Comparison of ENCODE assay signal across 8 mouse cellular contexts in genomic region chr11:70686901-70687566, GRCm38 (mm10). TPM values are rescaled to one million over a fixed set of nuclear protein-coding genes. Genes with fewer than 3 reads are reported as not detected.
DNase-seq lines count a peak whose midpoint lies in the region; ATAC-seq and TF ChIP-seq lines count a peak whose summit lies in the region.

No protein-coding gene starts in this region.

- H3K4me2 ChIP-seq in heart, embryonic 14.5 days (ENCODE audit: low read length), result peak overlapping the region; percentile 97
- H3K4me2 ChIP-seq in lung, embryonic 15.5 days, result peak overlapping the region; percentile 91

- peak overlapping the region; percentile 85 for H3ac ChIP-seq in C2C12 (ENCODE audit: control insufficient read depth, insufficient read length, low read depth)

- peak; percentile 45 for ATAC-seq in common myeloid progenitor, adult 5-6 weeks (replicated peaks; ENCODE audit: low read depth, poor library complexity, severe bottlenecking)
- peak; percentile 13; the same call in 1 of the 2 replicates for ATAC-seq in heart, embryonic 14.5 days (ENCODE audit: insufficient number of reproducible peaks, insufficient read depth, low FRiP score, low read depth)
- ATAC-seq in lung, embryonic 15.5 days (ENCODE audit: borderline replicate concordance, extremely low read depth, low FRiP score, low TSS enrichment), result peak; percentile 58

- H3K4me3 ChIP-seq in C2C12 (ENCODE audit: insufficient read depth, poor library complexity, severe bottlenecking), result peak overlapping the region; percentile 72
- H3K4me3 ChIP-seq in heart, embryonic 14.5 days (ENCODE audit: control insufficient read depth in 1 of 2, insufficient read depth in 1 of 2, low read depth in 1 of 2, low read length in 2 of 2), result peak overlapping the region; percentile 80 to 92
- peak overlapping the region; percentile 80 for H3K4me3 ChIP-seq in lung, embryonic 15.5 days

- H3K9ac ChIP-seq in heart, embryonic 14.5 days (ENCODE audit: low read length), result peak overlapping the region; percentile 89
- peak overlapping the region; percentile 80 for H3K9ac ChIP-seq in lung, embryonic 15.5 days

- 2% methylated on average over 13 of the region's 16 CpGs for WGBS in heart, embryonic 14.5 days
- WGBS in lung, embryonic 15.5 days, result 2% methylated on average over 16 of the region's 16 CpGs

- H3K4me1 ChIP-seq in heart, embryonic 14.5 days (ENCODE audit: control insufficient read depth in 2 of 2, insufficient read depth in 2 of 2, low read length in 2 of 2), result peaks cover 15 to 19% of the 10 kb centered on the region in 2 experiments
- H3K4me1 ChIP-seq in lung, embryonic 15.5 days, result peaks cover 30% of the 10 kb centered on the region

- peak; percentile 60 for DNase-seq in ES-CJ7 (ENCODE audit: low read depth, low spot score)
- peak; percentile 64 to 80 for DNase-seq in layer of hippocampus, adult 18-20 months (ENCODE audit: low spot score in 2 of 2)
- DNase-seq in right cerebral cortex, postnatal 14 days, result peak; percentile 50
- no peak for DNase-seq in urinary bladder, postnatal 25 days (ENCODE audit: low spot score)

- no peaks in the 10 kb centered on the region for H3K79me3 ChIP-seq in C2C12 (ENCODE audit: low read depth)

- no peaks in the 10 kb centered on the region for H3K9me3 ChIP-seq in heart, embryonic 14.5 days (ENCODE audit: control insufficient read depth, low read length)
- H3K9me3 ChIP-seq in lung, embryonic 15.5 days, result no peaks in the 10 kb centered on the region

- H3K79me2 ChIP-seq in C2C12 (ENCODE audit: control insufficient read depth, insufficient read depth), result peaks cover 10% of the 10 kb centered on the region

- H3K27ac ChIP-seq in heart, embryonic 14.5 days (replicated peaks in 1 of 2; ENCODE audit: control insufficient read depth in 1 of 2, insufficient read depth in 1 of 2, low read depth in 2 of 2, low read length in 2 of 2), result peak overlapping the region; percentile 31 to 90; a peak in 3 of 4 replicates
- H3K27ac ChIP-seq in lung, embryonic 15.5 days, result peak overlapping the region; percentile 86

- no peaks in the 10 kb centered on the region for H3K27me3 ChIP-seq in C2C12 (ENCODE audit: control insufficient read depth, insufficient read depth, insufficient read length)
- H3K27me3 ChIP-seq in heart, embryonic 14.5 days (ENCODE audit: control insufficient read depth, insufficient read depth, low read length), result no peaks in the 10 kb centered on the region
- no peaks in the 10 kb centered on the region for H3K27me3 ChIP-seq in lung, embryonic 15.5 days

- TF ChIP-seq CTCF in C2C12 (IDR thresholded peaks at IDR 0.05; ENCODE audit: control insufficient read depth, insufficient read depth, insufficient read length), result no peak

- H3K36me3 ChIP-seq in C2C12 (ENCODE audit: control insufficient read depth, insufficient read depth), result peaks cover 32% of the 10 kb centered on the region
- peaks cover 40% of the 10 kb centered on the region for H3K36me3 ChIP-seq in heart, embryonic 14.5 days (ENCODE audit: control insufficient read depth, insufficient read depth, low read length)
- H3K36me3 ChIP-seq in lung, embryonic 15.5 days, result peaks cover 30% of the 10 kb centered on the region

TF ChIP-seq in C2C12, 6 proteins besides CTCF, POLR2A, EP300 and RAD21:
- TF ChIP-seq MYOD1 (IDR thresholded peaks at IDR 0.05; ENCODE audit: control insufficient read depth, insufficient read length, low read depth) (no peak), MYOG (IDR thresholded peaks at IDR 0.05; ENCODE audit: control insufficient read depth, extremely low read depth, insufficient read length) (no peak), USF1 (IDR thresholded peaks at IDR 0.05; ENCODE audit: low read depth) (no peak), MAX (IDR thresholded peaks at IDR 0.05) (no peak), FOSL1 (IDR thresholded peaks at IDR 0.05; ENCODE audit: insufficient read depth, low read length, poor library complexity, severe bottlenecking) (no peak), CEBPB (IDR thresholded peaks at IDR 0.05; ENCODE audit: low read depth) (no peak)

RNA-seq across cellular contexts. Expression of gene Camta2, which starts 0.9 kb away (rescaled TPM):
- polyA plus RNA-seq in C2C12 (2012; fragmentation: generic; extraction: Trizol), result 9.0 TPM
- 5.3 and 13.3 TPM in 2 replicates for total RNA-seq in common myeloid progenitor, adult 5-6 weeks (2017)
- 13.7 and 13.8 TPM in 2 replicates for polyA plus RNA-seq in heart, embryonic 14.5 days (2014; fragmentation: Nextera tagmentation; extraction: Ambion mirVana)
- 100 to 1,000 TPM; 330 to 389 TPM for total RNA-seq in layer of hippocampus, adult 18-20 months (2021)
- polyA plus RNA-seq in lung, embryonic 15.5 days (2015; fragmentation: Nextera tagmentation; extraction: Ambion mirVana), result 11.8 and 12.8 TPM in 2 replicates

RNA-seq across cellular contexts. Expression of gene Inca1, which starts 12.9 kb away (rescaled TPM):
- 0.42 TPM for polyA plus RNA-seq in C2C12 (2012; fragmentation: generic; extraction: Trizol)
- total RNA-seq in common myeloid progenitor, adult 5-6 weeks (2017), result not detected in 2 replicates
- polyA plus RNA-seq in heart, embryonic 14.5 days (2014; fragmentation: Nextera tagmentation; extraction: Ambion mirVana), result 2.1 and 2.7 TPM in 2 replicates
- total RNA-seq in layer of hippocampus, adult 18-20 months (2021), result 1 to 10 TPM; 3.7 to 4.3 TPM
- polyA plus RNA-seq in lung, embryonic 15.5 days (2015; fragmentation: Nextera tagmentation; extraction: Ambion mirVana), result 1.0 and 1.5 TPM in 2 replicates

RNA-seq across cellular contexts. Expression of gene Kif1c, which starts 13.3 kb away (rescaled TPM):
- polyA plus RNA-seq in C2C12 (2012; fragmentation: generic; extraction: Trizol), result 99.8 TPM
- 4.7 and 8.6 TPM in 2 replicates for total RNA-seq in common myeloid progenitor, adult 5-6 weeks (2017)
- polyA plus RNA-seq in heart, embryonic 14.5 days (2014; fragmentation: Nextera tagmentation; extraction: Ambion mirVana), result 13.9 and 18.9 TPM in 2 replicates
- total RNA-seq in layer of hippocampus, adult 18-20 months (2021), result 10 to 100 TPM; 70.4 to 82.8 TPM
- polyA plus RNA-seq in lung, embryonic 15.5 days (2015; fragmentation: Nextera tagmentation; extraction: Ambion mirVana), result 4.7 and 4.8 TPM in 2 replicates

RNA-seq across cellular contexts. Expression of gene Spag7, which starts 17.8 kb away (rescaled TPM):
- 75.4 TPM for polyA plus RNA-seq in C2C12 (2012; fragmentation: generic; extraction: Trizol)
- 43.2 and 53.2 TPM in 2 replicates for total RNA-seq in common myeloid progenitor, adult 5-6 weeks (2017)
- 177 TPM in 2 replicates for polyA plus RNA-seq in heart, embryonic 14.5 days (2014; fragmentation: Nextera tagmentation; extraction: Ambion mirVana)
- total RNA-seq in layer of hippocampus, adult 18-20 months (2021), result 10 to 100 TPM; 50.5 to 51.9 TPM
- polyA plus RNA-seq in lung, embryonic 15.5 days (2015; fragmentation: Nextera tagmentation; extraction: Ambion mirVana), result 170 TPM in 2 replicates

RNA-seq across cellular contexts. Expression of gene Eno3, which starts 30.0 kb away (rescaled TPM):
- polyA plus RNA-seq in C2C12 (2012; fragmentation: generic; extraction: Trizol), result 1,151 TPM
- 8.9 and 10.0 TPM in 2 replicates for total RNA-seq in common myeloid progenitor, adult 5-6 weeks (2017)
- 468 and 495 TPM in 2 replicates for polyA plus RNA-seq in heart, embryonic 14.5 days (2014; fragmentation: Nextera tagmentation; extraction: Ambion mirVana)
- 1 to 10 TPM; 6.0 to 9.9 TPM for total RNA-seq in layer of hippocampus, adult 18-20 months (2021)
- polyA plus RNA-seq in lung, embryonic 15.5 days (2015; fragmentation: Nextera tagmentation; extraction: Ambion mirVana), result 27.9 and 33.3 TPM in 2 replicates
